Mouse (Mus musculus) spleen, postnatal 36 days (tissue): ENCODE data around the gene Rcc1l.

ENCODE experiments used
- DNase-seq, 2 experiments: peaks; one replicate each; pipeline ENCODE4 v3.0.0; 2022; ENCODE audit warnings: low spot score in 2 of 2, mixed read lengths in 1 of 2

Rcc1l gene

DNA sequence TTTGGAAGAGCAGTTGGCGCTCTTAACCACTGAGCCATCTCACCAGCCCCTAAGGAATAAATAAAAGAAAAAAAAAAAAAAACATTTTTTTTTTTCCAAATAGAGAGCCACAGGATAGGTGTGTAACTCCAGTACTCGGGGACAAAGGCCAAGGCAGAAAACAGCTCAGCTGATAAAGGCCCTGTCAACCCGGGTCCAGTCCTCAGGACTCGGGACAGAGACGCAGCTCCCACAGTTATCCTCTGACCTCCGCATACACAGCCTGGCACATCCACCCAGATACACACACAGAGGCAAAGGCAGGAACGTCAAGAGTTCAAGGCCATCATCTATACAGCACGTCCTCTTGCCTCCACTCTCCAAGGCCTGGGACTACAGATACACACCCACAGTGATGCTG is 6.4 kb downstream of the Rcc1l start:
- no peak for DNase-seq

DNA sequence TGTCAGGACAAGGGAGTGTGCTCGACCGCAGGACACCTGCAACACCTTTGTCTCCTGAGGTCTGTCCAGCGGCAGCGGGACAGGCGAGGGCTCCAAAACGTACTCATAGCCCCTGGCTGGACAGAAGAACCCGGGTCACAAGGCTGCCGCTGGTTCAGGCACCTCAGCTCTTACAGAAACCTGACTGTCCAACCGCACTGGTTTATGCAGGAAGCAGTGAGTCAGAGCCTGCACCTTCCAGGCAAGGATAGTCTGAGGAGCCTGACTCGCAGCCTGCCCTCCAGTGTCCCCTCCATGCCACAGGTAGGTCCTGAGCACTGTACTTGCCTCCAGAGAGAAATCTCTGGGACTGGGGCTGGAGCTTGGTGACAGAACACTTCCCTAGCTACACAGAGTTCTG is 7.3 kb downstream of the Rcc1l start:
- no peak for DNase-seq

DNA sequence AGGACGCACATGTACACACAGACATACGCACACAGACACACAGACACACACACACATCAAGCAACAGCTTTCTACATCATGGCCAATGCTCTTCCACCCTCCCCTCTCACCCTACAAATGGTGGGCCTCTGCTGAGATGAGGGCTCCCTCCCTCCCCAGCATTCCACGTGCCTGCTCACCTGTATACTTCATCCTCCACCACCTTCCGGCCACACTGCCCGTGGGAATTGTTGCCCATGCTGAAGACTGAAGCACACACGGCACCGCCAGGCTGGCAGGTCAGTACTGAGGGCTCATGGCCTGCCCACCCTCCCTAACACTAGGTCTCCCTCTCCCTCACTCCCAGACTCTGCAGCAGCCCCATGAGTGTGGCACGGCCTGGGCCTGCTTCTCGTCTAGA is 8.5 kb downstream of the Rcc1l start:
- no peak for DNase-seq

- DNase-seq: no peak
These were observed 9.9 kb downstream of the Rcc1l start for GRCm38 (mm10) chr5:134166642-134167041.

DNA sequence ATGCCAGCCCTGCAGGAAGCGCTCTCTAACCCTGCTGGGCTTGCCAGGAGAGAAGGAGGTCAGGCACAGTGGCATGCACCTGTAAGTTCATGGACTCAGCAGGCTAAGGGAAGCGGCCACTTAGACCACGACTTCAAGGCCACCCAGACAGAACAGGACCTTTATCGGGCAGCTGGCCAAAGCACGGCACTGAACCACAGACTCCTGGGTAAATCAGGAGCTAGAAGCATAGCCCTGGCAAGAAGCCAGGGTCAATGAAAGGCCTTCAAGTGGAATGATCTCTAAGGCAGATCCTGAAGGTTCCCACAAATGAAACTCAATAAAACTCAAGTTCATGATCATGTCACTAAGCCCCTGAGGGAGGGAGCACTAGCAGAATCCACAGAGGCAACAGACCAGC is 11.9 kb downstream of the Rcc1l start:
- no peak for DNase-seq

DNA sequence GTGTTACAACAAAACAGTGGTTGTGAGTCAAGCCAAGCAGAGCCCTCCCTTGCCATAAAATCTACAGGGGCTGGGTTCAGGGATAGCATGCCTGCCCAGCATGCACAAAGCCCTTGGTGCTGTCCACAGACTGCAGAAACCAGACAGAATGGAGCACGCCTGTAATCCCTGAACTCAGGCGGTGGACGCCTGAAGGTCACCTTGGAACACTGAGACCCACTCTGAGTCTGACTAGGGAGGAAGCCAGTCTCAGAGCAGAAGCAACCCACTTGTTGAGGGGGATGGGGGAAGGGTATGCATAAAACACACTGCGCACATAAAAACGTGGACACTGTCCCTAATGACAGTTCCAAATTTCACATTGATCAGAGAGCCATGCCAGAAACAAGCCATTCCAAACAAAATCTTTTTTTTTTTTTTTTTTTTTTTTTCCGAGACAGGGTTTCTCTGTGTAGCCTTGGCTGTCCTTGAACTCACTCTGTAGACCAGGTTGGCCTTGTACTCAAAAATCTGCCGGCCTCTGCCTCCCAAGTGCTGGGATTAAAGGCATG is 20.6 kb downstream of the Rcc1l start:
- no peak for DNase-seq

- DNase-seq: no peak
These were observed 24.7 kb downstream of the Rcc1l start for GRCm38 (mm10) chr5:134151895-134152294.

DNA sequence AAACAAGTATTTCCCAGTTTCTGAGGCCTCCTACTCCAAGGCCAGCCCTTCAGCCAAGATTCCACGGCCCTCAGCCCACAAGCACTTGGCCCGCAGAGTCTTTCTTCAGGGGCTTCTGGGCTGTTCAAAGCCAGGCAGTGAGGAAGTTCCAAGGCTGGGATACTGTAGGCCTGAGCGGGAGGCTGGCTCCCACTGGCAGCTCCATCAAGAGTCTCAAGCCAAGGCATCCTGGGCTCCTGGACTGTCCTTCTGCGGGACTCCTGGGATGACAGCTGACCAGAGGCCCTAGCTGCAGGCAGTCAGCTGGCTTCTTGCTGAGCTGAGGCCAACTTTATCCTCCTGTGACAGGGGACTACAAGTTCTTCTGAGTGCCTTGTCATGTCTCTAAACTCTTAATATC is 28.4 kb downstream of the Rcc1l start:
- no peak for DNase-seq

- no peak for DNase-seq
These were observed 29.3 kb downstream of the Rcc1l start for GRCm38 (mm10) chr5:134147194-134147753.

DNA sequence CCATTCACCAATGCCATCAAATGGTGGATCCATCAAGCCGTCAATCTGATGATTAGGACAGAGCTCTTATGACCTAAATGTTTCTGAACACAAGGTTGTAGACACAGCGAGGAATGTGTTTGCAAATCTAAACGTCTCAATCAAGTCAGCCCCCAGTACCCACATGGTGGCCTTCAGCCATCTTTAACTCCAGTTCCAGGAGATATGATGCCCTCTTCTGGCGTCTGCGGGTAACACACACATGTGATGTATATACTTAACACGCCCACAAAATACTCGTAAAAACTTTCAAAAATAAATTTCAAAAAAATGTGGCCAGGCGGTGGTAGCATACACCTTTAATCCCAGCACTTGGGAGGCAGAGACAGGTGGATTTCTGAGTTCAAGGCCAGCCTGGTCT is 31.6 kb downstream of the Rcc1l start:
- DNase-seq: no peak

DNA sequence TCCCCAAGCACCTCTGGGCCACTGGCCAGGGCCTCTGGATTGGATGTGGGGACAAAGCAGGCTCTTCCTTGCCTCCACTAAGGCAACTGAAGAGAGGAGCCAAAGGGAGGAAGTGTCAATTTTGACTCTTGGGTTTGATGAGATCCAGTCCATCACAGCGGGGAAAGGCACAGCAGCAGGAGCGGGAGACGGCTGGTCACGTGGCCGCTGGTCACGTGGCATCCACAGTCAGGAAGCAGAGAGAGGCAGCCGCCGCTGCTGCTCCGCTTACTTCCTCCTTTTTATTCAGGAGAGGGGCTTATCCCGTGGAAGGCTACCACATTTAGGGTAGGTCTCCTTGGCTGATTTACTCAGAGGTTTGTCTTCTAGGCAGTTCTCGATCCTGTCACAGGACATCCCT is 34.2 kb downstream of the Rcc1l start:
- DNase-seq: no peak

- no peak for DNase-seq
These were observed 35.3 kb downstream of the Rcc1l start for GRCm38 (mm10) chr5:134141236-134141635.

DNA sequence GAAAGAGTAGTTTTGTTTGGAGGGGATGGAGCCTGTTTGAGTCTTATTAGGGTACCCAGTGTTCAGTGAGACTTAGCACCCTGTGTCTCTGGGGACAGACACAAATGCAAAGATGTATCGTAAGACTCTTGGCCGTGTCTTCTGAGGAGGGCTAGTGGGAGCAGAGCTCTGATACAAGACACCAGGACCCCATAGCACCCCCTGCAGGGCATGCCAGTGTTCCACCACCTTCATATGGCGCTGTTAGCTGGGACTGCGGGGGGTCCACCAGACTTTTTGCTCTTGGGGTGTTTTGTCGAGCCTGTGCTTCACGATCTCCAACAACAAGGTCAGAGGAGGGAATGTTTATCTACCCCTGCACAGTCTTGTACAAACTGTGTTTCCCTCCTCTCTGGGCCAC is 37.1 kb downstream of the Rcc1l start:
- no peak for DNase-seq

- no peak for DNase-seq
These were observed 38.6 kb downstream of the Rcc1l start for GRCm38 (mm10) chr5:134137933-134138332.

- DNase-seq: no peak
These were observed 40.6 kb downstream of the Rcc1l start for GRCm38 (mm10) chr5:134136022-134136421.

- no peak for DNase-seq
These were observed 45.0 kb downstream of the Rcc1l start for GRCm38 (mm10) chr5:134131586-134131985.

- DNase-seq: no peak
These were observed 50.3 kb downstream of the Rcc1l start for GRCm38 (mm10) chr5:134126232-134126631.

- no peak for DNase-seq
These were observed 52.7 kb downstream of the Rcc1l start for GRCm38 (mm10) chr5:134123846-134124245.

DNA sequence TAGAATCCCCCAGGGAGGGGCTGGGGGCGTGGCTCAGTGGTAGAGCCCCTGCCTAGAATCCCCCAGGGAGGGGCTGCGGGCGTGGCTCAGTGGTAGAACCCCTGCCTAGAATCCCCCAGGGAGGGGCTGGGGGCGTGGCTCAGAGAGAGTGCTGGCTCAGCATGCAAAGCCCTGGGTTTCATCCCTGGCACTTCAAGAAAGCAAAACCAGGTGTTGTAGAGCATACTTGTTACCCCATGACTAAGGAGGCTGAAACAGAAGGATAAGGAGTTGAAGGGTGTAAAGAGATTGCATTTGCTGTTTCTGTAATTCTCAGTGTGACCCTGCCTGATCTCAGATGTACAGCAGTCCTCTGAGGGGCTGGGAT is 54.7 kb downstream of the Rcc1l start:
- no peak for DNase-seq

DNA sequence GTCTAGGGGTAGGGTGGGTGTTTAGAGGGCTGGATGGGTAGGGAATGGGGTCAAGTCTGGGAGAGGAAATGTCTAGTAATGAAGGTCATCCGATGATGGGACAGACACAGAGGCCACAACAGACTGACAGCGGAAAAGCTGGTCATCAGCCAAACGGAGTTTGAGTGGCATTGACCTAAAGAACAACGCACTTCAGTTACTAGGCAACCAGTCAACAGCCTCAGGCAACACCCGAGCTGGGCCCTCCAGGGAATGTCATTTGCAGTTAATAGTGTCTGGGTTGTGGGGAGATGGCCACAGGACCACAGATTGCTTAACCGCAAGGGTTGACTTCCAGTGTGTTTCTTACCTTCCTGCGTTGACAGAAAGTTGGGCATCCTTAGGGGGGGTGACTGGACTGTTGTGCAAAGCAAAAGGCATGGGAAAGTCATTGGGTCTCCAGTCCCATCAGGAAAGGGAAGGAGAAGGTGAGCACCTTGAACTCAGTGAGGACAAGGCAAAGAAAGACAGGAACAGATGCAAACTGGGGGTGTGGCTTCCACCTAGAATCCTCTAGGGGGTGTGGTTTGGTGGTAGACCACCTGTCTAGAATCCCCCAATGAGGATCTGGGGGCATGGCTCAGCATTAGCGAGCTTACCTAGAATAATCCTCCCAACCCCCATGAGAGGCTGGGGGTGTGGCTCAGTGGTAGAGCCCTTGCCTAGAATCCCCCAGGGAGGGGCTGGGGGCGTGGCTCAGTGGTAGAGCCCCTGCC is 55.3 kb downstream of the Rcc1l start:
- no peak for DNase-seq

DNA sequence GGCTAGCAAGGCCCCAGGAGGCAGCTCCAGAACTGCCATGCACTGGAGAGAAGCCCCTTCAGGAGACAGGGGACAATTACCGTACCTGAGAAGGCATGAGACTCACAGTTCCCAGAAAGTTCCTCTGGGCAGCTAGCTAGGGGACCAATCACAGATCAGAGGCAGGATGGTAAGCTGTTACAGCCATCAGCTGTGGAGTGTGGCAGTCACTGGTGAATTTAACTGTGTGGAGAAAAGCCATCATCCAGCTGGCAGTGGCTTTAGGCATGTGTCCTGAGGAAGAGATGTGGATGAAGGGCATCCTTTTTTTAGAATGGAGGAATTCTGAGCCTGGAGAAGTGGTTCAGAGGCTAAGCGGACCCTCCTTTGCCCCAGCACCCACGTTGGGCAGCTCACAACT is 56.4 kb downstream of the Rcc1l start:
- DNase-seq: no peak

DNA sequence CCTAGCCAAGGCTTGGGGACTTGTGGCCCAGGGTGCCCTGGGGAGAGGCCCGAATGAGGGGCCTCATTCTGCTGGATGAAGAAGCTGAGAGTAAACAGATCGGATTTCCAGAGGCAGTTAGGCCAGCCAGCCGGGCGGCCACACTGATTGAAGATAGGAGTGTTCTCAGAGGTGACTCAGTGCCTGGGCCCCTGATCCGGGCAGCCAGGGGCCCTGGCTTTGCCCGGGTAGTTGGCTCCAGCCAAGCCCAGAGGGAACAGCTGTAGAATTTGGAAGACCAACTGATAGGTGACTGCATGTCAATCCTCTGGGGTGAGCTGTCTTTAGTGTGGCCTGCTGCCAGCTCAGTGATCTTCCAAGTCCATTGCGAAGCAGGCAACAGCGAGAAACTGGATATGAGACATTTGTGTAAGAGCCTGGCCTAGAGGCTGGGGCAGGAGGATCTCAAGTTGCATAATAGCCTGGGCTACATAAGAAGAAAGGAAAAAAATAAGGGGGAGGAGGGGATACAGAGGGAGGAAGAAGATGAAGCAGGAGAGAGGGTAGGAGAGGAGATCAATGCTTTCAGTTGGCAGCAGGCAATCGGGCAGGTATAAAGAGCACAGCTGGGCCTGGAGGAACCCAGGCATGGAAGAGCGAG is 57.0 kb downstream of the Rcc1l start:
- DNase-seq: no peak

- no peak for DNase-seq
These were observed 57.7 kb downstream of the Rcc1l start for GRCm38 (mm10) chr5:134118798-134119407.
